Mouse (Mus musculus) stomach, embryonic 16.5 days (tissue): ENCODE measurements around the gene Dusp3. TPM values are rescaled to one million over a fixed set of nuclear protein-coding genes. Genes with fewer than 3 reads are reported as not detected.

ENCODE experiments used
- ATAC-seq: fragments of 200-750 bp; cut with Nextera tagmentation; 2 replicates; pipeline ENCODE4 v1.8.0; 2017; ENCODE audit warnings: moderate number of reproducible peaks, moderate TSS enrichment; ENCODE audit not compliant: insufficient read depth, low FRiP score
- H3K27ac ChIP-seq: fragments of 300-500 bp; sonication (generic); 2 replicates; pipeline ENCODE4 v1.5.1; 2014; ENCODE audit warnings: low read length
- H3K27me3 ChIP-seq: fragments of 300-500 bp; sonication (generic); 2 replicates; pipeline ENCODE4 v1.6.1; 2014; ENCODE audit warnings: low read length, control low read depth, mixed read lengths; ENCODE audit not compliant: control insufficient read depth, insufficient read depth
- H3K36me3 ChIP-seq: fragments of 300-500 bp; sonication (generic); 2 replicates; pipeline ENCODE4 v1.6.1; 2014; ENCODE audit warnings: low read length; ENCODE audit not compliant: control insufficient read depth, insufficient read depth
- H3K4me1 ChIP-seq: fragments of 300-500 bp; sonication (generic); 2 replicates; pipeline ENCODE4 v1.6.1; 2014; ENCODE audit warnings: low read length, control low read depth, mixed read lengths; ENCODE audit not compliant: control insufficient read depth, insufficient read depth
- H3K4me2 ChIP-seq: fragments of 300-500 bp; sonication (generic); 2 replicates; pipeline ENCODE4 v1.6.1; 2014; ENCODE audit warnings: low read depth, low read length, mixed read lengths
- H3K4me3 ChIP-seq: fragments of 300-500 bp; sonication (generic); replicated peaks from 2 replicates; pipeline ENCODE4 v1.5.1; 2014; ENCODE audit warnings: mild to moderate bottlenecking, low read length
- H3K9ac ChIP-seq: fragments of 300-500 bp; sonication (generic); 2 replicates; pipeline ENCODE4 v1.6.1; 2014; ENCODE audit warnings: low read length
- H3K9me3 ChIP-seq: fragments of 300-500 bp; sonication (generic); replicated peaks from 2 replicates; pipeline ENCODE4 v1.6.1; 2016; ENCODE audit warnings: low read length, control low read depth; ENCODE audit not compliant: control insufficient read depth
- WGBS: fragments of 180-500 bp; shearing (Covaris S2); extraction: QIAGEN DNeasy Blood & Tissue Kit; methylation state at CpG from one replicate; pipeline ENCODE4 v1.1.7; 2014; 5-methylcytosine and 5-hydroxymethylcytosine counted together
- polyA plus RNA-seq: library from polyadenylated mRNA; unstranded; fragments of >200 nt; fragmentation: Nextera tagmentation; extraction: Ambion mirVana; gene quantifications from 2 replicates; pipeline ENCODE4 v1.2.1, GENCODE M21; 2015

Gene Dusp3
- polyA plus RNA-seq, 1 experiment from 2014 or later: 26.1 TPM

- no peak overlapping the region for H3K4me3 ChIP-seq
- no peak for ATAC-seq
- H3K27ac ChIP-seq: no peak overlapping the region
- no peaks in the 10 kb centered on the region for H3K9me3 ChIP-seq
- peaks cover 60% of the 10 kb centered on the region for H3K27me3 ChIP-seq
- WGBS: 7% methylated on average over 2 of the region's 2 CpGs
- no peak overlapping the region for H3K4me2 ChIP-seq
- H3K36me3 ChIP-seq: no peaks in the 10 kb centered on the region
- peaks cover 12% of the 10 kb centered on the region; the same call in 1 of the 2 replicates for H3K4me1 ChIP-seq
- no peak overlapping the region for H3K9ac ChIP-seq
Observed at GRCm38 (mm10) chr11:101965553-101965952, 21.3 kb downstream of the Dusp3 start.

- peaks cover 61% of the 10 kb centered on the region for H3K27me3 ChIP-seq
- no peaks in the 10 kb centered on the region for H3K36me3 ChIP-seq
- no peak overlapping the region for H3K4me2 ChIP-seq
- H3K9me3 ChIP-seq: no peaks in the 10 kb centered on the region
- no peak overlapping the region for H3K27ac ChIP-seq
- WGBS: 8% methylated on average over 8 of the region's 8 CpGs
- H3K9ac ChIP-seq: no peak overlapping the region
- H3K4me1 ChIP-seq: peaks cover 12% of the 10 kb centered on the region; the same call in 1 of the 2 replicates
- no peak for ATAC-seq
- H3K4me3 ChIP-seq: no peak overlapping the region
Observed at GRCm38 (mm10) chr11:101964647-101965046, 22.2 kb downstream of the Dusp3 start.

GRCm38 (mm10) chr11:101963473-101964291 lies 23.1 kb downstream of the Dusp3 start:
- Histone ChIP-seq H3K9me3 (no peaks in the 10 kb centered on the region), H3K4me3 (peak overlapping the region; percentile 50), H3K36me3 (no peaks in the 10 kb centered on the region), H3K4me1 (peaks cover 12% of the 10 kb centered on the region; the same call in 1 of the 2 replicates), H3K27ac (no peak overlapping the region), H3K27me3 (peaks cover 61% of the 10 kb centered on the region), H3K9ac (peak overlapping the region; percentile 60), H3K4me2 (peak overlapping the region; percentile 94)
- no peak for ATAC-seq
- under 1% methylated on average over 78 of the region's 78 CpGs for WGBS

GRCm38 (mm10) chr11:101963043-101963442 lies 23.8 kb downstream of the Dusp3 start:
- H3K4me2 ChIP-seq: 0 out of 2 replicates have a peak overlapping the region, but pooled peaks have one; percentile 94
- H3K27me3 ChIP-seq: peaks cover 61% of the 10 kb centered on the region
- H3K36me3 ChIP-seq: no peaks in the 10 kb centered on the region
- H3K27ac ChIP-seq: no peak overlapping the region
- H3K9ac ChIP-seq: no peak overlapping the region
- ATAC-seq: no peak
- H3K4me1 ChIP-seq: peaks cover 12% of the 10 kb centered on the region; the same call in 1 of the 2 replicates
- H3K9me3 ChIP-seq: no peaks in the 10 kb centered on the region
- no peak overlapping the region for H3K4me3 ChIP-seq
- 9% methylated on average over 11 of the region's 11 CpGs for WGBS

- Histone ChIP-seq H3K27me3 (peaks cover 18% of the 10 kb centered on the region), H3K36me3 (no peaks in the 10 kb centered on the region), H3K9ac (no peak overlapping the region), H3K4me1 (peaks cover 13% of the 10 kb centered on the region), H3K9me3 (no peaks in the 10 kb centered on the region), H3K4me2 (no peak overlapping the region), H3K4me3 (no peak overlapping the region), H3K27ac (no peak overlapping the region)
- no peak for ATAC-seq
- 67% methylated on average over 5 of the region's 5 CpGs for WGBS
Observed at GRCm38 (mm10) chr11:101957476-101957875, 29.3 kb downstream of the Dusp3 start.

GRCm38 (mm10) chr11:101953441-101953840 lies 33.4 kb downstream of the Dusp3 start:
- Histone ChIP-seq H3K9ac (no peak overlapping the region), H3K4me3 (no peak overlapping the region), H3K27ac (0 out of 2 replicates have a peak overlapping the region, but pooled peaks have one; percentile 44), H3K4me2 (no peak overlapping the region), H3K27me3 (no peaks in the 10 kb centered on the region; the same call in 1 of the 2 replicates), H3K36me3 (no peaks in the 10 kb centered on the region), H3K9me3 (no peaks in the 10 kb centered on the region), H3K4me1 (peaks cover 16% of the 10 kb centered on the region)
- WGBS: 36% methylated on average over 4 of the region's 4 CpGs
- ATAC-seq: no peak

- Histone ChIP-seq H3K4me3 (no peak overlapping the region), H3K9ac (no peak overlapping the region), H3K27me3 (no peaks in the 10 kb centered on the region; the same call in 1 of the 2 replicates), H3K9me3 (no peaks in the 10 kb centered on the region), H3K4me2 (peak overlapping the region; percentile 40), H3K36me3 (no peaks in the 10 kb centered on the region), H3K4me1 (peaks cover 16% of the 10 kb centered on the region), H3K27ac (peak overlapping the region; percentile 44)
- ATAC-seq: peak; percentile 71; the same call in 1 of the 2 replicates
- 19% methylated on average over 24 of the region's 24 CpGs for WGBS
Observed at GRCm38 (mm10) chr11:101952541-101953341, 34.1 kb downstream of the Dusp3 start.

- H3K4me3 ChIP-seq: no peak overlapping the region
- no peak overlapping the region for H3K9ac ChIP-seq
- H3K36me3 ChIP-seq: no peaks in the 10 kb centered on the region
- no peaks in the 10 kb centered on the region for H3K9me3 ChIP-seq
- H3K4me2 ChIP-seq: no peak overlapping the region
- no peak overlapping the region for H3K27ac ChIP-seq
- no peak for ATAC-seq
- WGBS: 76% methylated on average over 5 of the region's 5 CpGs
- H3K27me3 ChIP-seq: no peaks in the 10 kb centered on the region
- peaks cover 16% of the 10 kb centered on the region for H3K4me1 ChIP-seq
Observed at GRCm38 (mm10) chr11:101950021-101950420, 36.8 kb downstream of the Dusp3 start.

GRCm38 (mm10) chr11:101946525-101946924 lies 40.3 kb downstream of the Dusp3 start:
- no peaks in the 10 kb centered on the region for H3K4me1 ChIP-seq
- peak; percentile 40; the same call in 1 of the 2 replicates for ATAC-seq
- no peak overlapping the region for H3K9ac ChIP-seq
- no peak overlapping the region for H3K27ac ChIP-seq
- H3K9me3 ChIP-seq: no peaks in the 10 kb centered on the region
- no peaks in the 10 kb centered on the region for H3K36me3 ChIP-seq
- H3K4me3 ChIP-seq: no peak overlapping the region
- no peak overlapping the region for H3K4me2 ChIP-seq
- WGBS: 31% methylated on average over 5 of the region's 5 CpGs
- no peaks in the 10 kb centered on the region for H3K27me3 ChIP-seq
